Comparison of ENCODE assay signal across 17 mouse cellular contexts in genomic region chr13:113350743-113351430, GRCm38 (mm10). TPM values are rescaled to one million over a fixed set of nuclear protein-coding genes. Genes with fewer than 3 reads are reported as not detected.
DNase-seq lines count a peak whose midpoint lies in the region; ATAC-seq lines count a peak whose summit lies in the region.
"Had no signal": no experiment of that assay in that cellular context is flagged by ENCODE, and none has a peak within 500 bp of the region (broad histone marks: within the 10 kb centered on the region; RNA-seq: fewer than 3 reads in every experiment).

No protein-coding gene starts in this region.

- DNase-seq in hindbrain, embryonic 10.5 days (ENCODE audit: low spot score): no peak
- no peak for DNase-seq in lung, postnatal 14 days
- no peak for DNase-seq in embryonic facial prominence, embryonic 10.5 days (ENCODE audit: low spot score)
- no peak for DNase-seq in liver, embryonic 11.5 days (ENCODE audit: low spot score)
- DNase-seq in neural tube, embryonic 10.5 days (ENCODE audit: extremely low spot score, low spot score): no peak
- DNase-seq: adrenal gland, adult 8-10 months; cerebellum, adult 18-20 months; forebrain, postnatal 0 days; gastrocnemius, postnatal 10 days; lung, adult 18-20 months; midbrain, embryonic 14.5 days; right cerebral cortex, postnatal 14 days had no signal

- H3K27me3 ChIP-seq in hindbrain, embryonic 10.5 days (ENCODE audit: insufficient read depth, poor library complexity, severe bottlenecking): peaks cover 28% of the 10 kb centered on the region
- 0 out of 2 replicates have a peak, but pooled peaks cover 6% of the 10 kb centered on the region for H3K27me3 ChIP-seq in hindbrain, embryonic 13.5 days
- no peaks in the 10 kb centered on the region for H3K27me3 ChIP-seq in lung, embryonic 16.5 days (ENCODE audit: control insufficient read depth, insufficient read depth, low read depth, low read length)
- peaks cover 10% of the 10 kb centered on the region for H3K27me3 ChIP-seq in embryonic facial prominence, embryonic 10.5 days (replicated peaks; ENCODE audit: low read depth, poor library complexity, severe bottlenecking)
- no peaks in the 10 kb centered on the region for H3K27me3 ChIP-seq in intestine, embryonic 16.5 days (replicated peaks; ENCODE audit: control insufficient read depth, insufficient read depth, low read length)
- no peaks in the 10 kb centered on the region for H3K27me3 ChIP-seq in liver, embryonic 11.5 days (replicated peaks; ENCODE audit: control insufficient read depth, insufficient read depth, low read length)

- H3K27ac ChIP-seq in hindbrain, embryonic 10.5 days: peak overlapping the region; percentile 57
- no peak overlapping the region for H3K27ac ChIP-seq in hindbrain, embryonic 13.5 days
- peak overlapping the region; percentile 61 for H3K27ac ChIP-seq in lung, embryonic 16.5 days (ENCODE audit: low read length)
- H3K27ac ChIP-seq in embryonic facial prominence, embryonic 10.5 days (replicated peaks): peak overlapping the region; percentile 51; the same call in 1 of the 2 replicates
- peak overlapping the region; percentile 49; the same call in 1 of the 2 replicates for H3K27ac ChIP-seq in intestine, embryonic 16.5 days (ENCODE audit: low read length)
- no peak overlapping the region for H3K27ac ChIP-seq in liver, embryonic 11.5 days (ENCODE audit: low read depth, low read length)
- H3K27ac ChIP-seq: heart, embryonic 10.5 days had no signal

- no peak overlapping the region for H3K9ac ChIP-seq in hindbrain, embryonic 13.5 days
- no peak overlapping the region for H3K9ac ChIP-seq in lung, embryonic 16.5 days (ENCODE audit: low read length)
- no peak overlapping the region for H3K9ac ChIP-seq in intestine, embryonic 16.5 days (ENCODE audit: low read depth, low read length)
- no peak overlapping the region for H3K9ac ChIP-seq in liver, embryonic 11.5 days (ENCODE audit: low read depth, low read length)
- H3K9ac ChIP-seq: forebrain, postnatal 0 days had no signal

- ATAC-seq in hindbrain, embryonic 13.5 days (ENCODE audit: low FRiP score): no peak
- peak; percentile 93 for ATAC-seq in lung, embryonic 16.5 days (ENCODE audit: low read depth)
- ATAC-seq in intestine, embryonic 16.5 days: peak; percentile 31; the same call in 1 of the 2 replicates
- no peak for ATAC-seq in liver, embryonic 11.5 days (replicated peaks; ENCODE audit: low FRiP score)
- ATAC-seq: forebrain, postnatal 0 days had no signal

- H3K4me2 ChIP-seq in hindbrain, embryonic 13.5 days: no peak overlapping the region
- H3K4me2 ChIP-seq in lung, embryonic 16.5 days (ENCODE audit: low read depth, low read length): no peak overlapping the region
- H3K4me2 ChIP-seq in intestine, embryonic 16.5 days (ENCODE audit: low read depth, low read length): no peak overlapping the region
- no peak overlapping the region for H3K4me2 ChIP-seq in liver, embryonic 11.5 days

- H3K9me3 ChIP-seq in hindbrain, embryonic 10.5 days: no peaks in the 10 kb centered on the region
- H3K9me3 ChIP-seq in hindbrain, embryonic 13.5 days: no peaks in the 10 kb centered on the region
- H3K9me3 ChIP-seq in lung, embryonic 16.5 days (ENCODE audit: control insufficient read depth, low read length): no peaks in the 10 kb centered on the region
- H3K9me3 ChIP-seq in embryonic facial prominence, embryonic 10.5 days: no peaks in the 10 kb centered on the region
- no peaks in the 10 kb centered on the region for H3K9me3 ChIP-seq in intestine, embryonic 16.5 days (ENCODE audit: control insufficient read depth, low read length)
- no peaks in the 10 kb centered on the region for H3K9me3 ChIP-seq in liver, embryonic 11.5 days (ENCODE audit: control insufficient read depth, low read length)
- H3K9me3 ChIP-seq: heart, embryonic 10.5 days had no signal

- WGBS in hindbrain, embryonic 10.5 days: 58% methylated on average over 11 of the region's 11 CpGs
- WGBS in hindbrain, embryonic 13.5 days: 59% methylated on average over 11 of the region's 11 CpGs
- 56% methylated on average over 11 of the region's 11 CpGs for WGBS in lung, embryonic 16.5 days
- whole genome bisulfite sequencing in embryonic facial prominence, embryonic 10.5 days: 52% methylated on average over 11 of the region's 11 CpGs
- WGBS in intestine, embryonic 16.5 days: 64% methylated on average over 11 of the region's 11 CpGs
- WGBS in liver, embryonic 11.5 days: 86% methylated on average over 11 of the region's 11 CpGs

- no peak overlapping the region for H3K4me3 ChIP-seq in hindbrain, embryonic 10.5 days
- H3K4me3 ChIP-seq in hindbrain, embryonic 13.5 days: no peak overlapping the region
- no peak overlapping the region for H3K4me3 ChIP-seq in lung, embryonic 16.5 days (ENCODE audit: low read length)
- H3K4me3 ChIP-seq in embryonic facial prominence, embryonic 10.5 days: no peak overlapping the region
- no peak overlapping the region for H3K4me3 ChIP-seq in intestine, embryonic 16.5 days (ENCODE audit: low read length)
- no peak overlapping the region for H3K4me3 ChIP-seq in liver, embryonic 11.5 days (ENCODE audit: low read depth, low read length)
- H3K4me3 ChIP-seq: erythroblast, embryonic 14.5 days; heart, embryonic 10.5 days had no signal

- peaks cover 50% of the 10 kb centered on the region for H3K4me1 ChIP-seq in hindbrain, embryonic 10.5 days (replicated peaks)
- peaks cover 12% of the 10 kb centered on the region for H3K4me1 ChIP-seq in hindbrain, embryonic 13.5 days (replicated peaks)
- H3K4me1 ChIP-seq in lung, embryonic 16.5 days (replicated peaks; ENCODE audit: control insufficient read depth, insufficient read depth, low read length): peaks cover 6% of the 10 kb centered on the region
- peaks cover 45% of the 10 kb centered on the region for H3K4me1 ChIP-seq in embryonic facial prominence, embryonic 10.5 days
- H3K4me1 ChIP-seq in intestine, embryonic 16.5 days (ENCODE audit: control insufficient read depth, insufficient read depth, low read length): peaks cover 4% of the 10 kb centered on the region
- H3K4me1 ChIP-seq in liver, embryonic 11.5 days (replicated peaks; ENCODE audit: control insufficient read depth, insufficient read depth, low read length): no peaks in the 10 kb centered on the region

- no peaks in the 10 kb centered on the region for H3K36me3 ChIP-seq in hindbrain, embryonic 10.5 days
- H3K36me3 ChIP-seq in hindbrain, embryonic 13.5 days: no peaks in the 10 kb centered on the region
- H3K36me3 ChIP-seq in lung, embryonic 16.5 days (ENCODE audit: control insufficient read depth, insufficient read depth, low read length): no peaks in the 10 kb centered on the region
- H3K36me3 ChIP-seq in embryonic facial prominence, embryonic 10.5 days (replicated peaks): no peaks in the 10 kb centered on the region
- H3K36me3 ChIP-seq in intestine, embryonic 16.5 days (ENCODE audit: control insufficient read depth, insufficient read depth, low read length): no peaks in the 10 kb centered on the region
- no peaks in the 10 kb centered on the region for H3K36me3 ChIP-seq in liver, embryonic 11.5 days (ENCODE audit: control insufficient read depth, insufficient read depth, low read length)
- H3K36me3 ChIP-seq: heart, embryonic 10.5 days had no signal

RNA-seq across cellular contexts. Expression of gene BC067074, which starts 57.9 kb away (rescaled TPM):
- polyA plus RNA-seq in hindbrain, embryonic 10.5 days (2016; fragmentation: Nextera tagmentation; extraction: Ambion mirVana): 1.8 TPM in 2 replicates
- 0.92 and 0.96 TPM in 2 replicates for polyA plus RNA-seq in hindbrain, embryonic 13.5 days (2015; fragmentation: Nextera tagmentation; extraction: Ambion mirVana)
- polyA plus RNA-seq in lung, embryonic 16.5 days (2015; fragmentation: Nextera tagmentation; extraction: Ambion mirVana): 5.9 and 6.3 TPM in 2 replicates
- 3.0 and 3.3 TPM in 2 replicates for polyA plus RNA-seq in embryonic facial prominence, embryonic 10.5 days (2016; fragmentation: Nextera tagmentation; extraction: Ambion mirVana)
- 1.8 and 2.0 TPM in 2 replicates for polyA plus RNA-seq in intestine, embryonic 16.5 days (2015; fragmentation: Nextera tagmentation; extraction: Ambion mirVana)
- polyA plus RNA-seq in liver, embryonic 11.5 days (2014; fragmentation: Nextera tagmentation; extraction: Ambion mirVana): 1.0 and 1.2 TPM in 2 replicates
- polyA plus RNA-seq: erythroblast, embryonic 14.5 days had no signal

Comparison
In these comparisons a context has a peak if more than half of its experiments do, and no peak if none do; other contexts are left out.
1. H3K27ac ChIP-seq: peak in hindbrain, embryonic 10.5 days (single experiment), lung, embryonic 16.5 days (single experiment), embryonic facial prominence, embryonic 10.5 days (single experiment) and intestine, embryonic 16.5 days (single experiment); none in hindbrain, embryonic 13.5 days (single experiment) and liver, embryonic 11.5 days (single experiment).
2. ATAC-seq: peak in lung, embryonic 16.5 days (single experiment) and intestine, embryonic 16.5 days (single experiment); none in hindbrain, embryonic 13.5 days (single experiment) and liver, embryonic 11.5 days (single experiment).